Mouse (Mus musculus) limb, embryonic 15.5 days (tissue): ENCODE data around the gene Kmt2a. TPM values are rescaled to one million over a fixed set of nuclear protein-coding genes. Genes with fewer than 3 reads are reported as not detected.

Experiments used
- ATAC-seq: fragments of 200-750 bp; cut with Nextera tagmentation; 2 replicates; pipeline ENCODE4 v1.8.0; 2017; ENCODE audit warnings: low read depth, moderate TSS enrichment; ENCODE audit not compliant: insufficient number of reproducible peaks, low FRiP score, low TSS enrichment
- H3K27ac ChIP-seq: fragments of 300-500 bp; sonication (generic); 2 replicates; pipeline ENCODE4 v1.5.1; 2015; ENCODE audit warnings: moderate library complexity, mild to moderate bottlenecking, inconsistent platforms
- H3K27me3 ChIP-seq: fragments of 300-500 bp; sonication (generic); 2 replicates; pipeline ENCODE4 v1.6.1; 2015; ENCODE audit warnings: inconsistent platforms
- H3K36me3 ChIP-seq: fragments of 300-500 bp; sonication (generic); 2 replicates; pipeline ENCODE4 v1.6.1; 2015; ENCODE audit warnings: inconsistent platforms
- H3K4me1 ChIP-seq: fragments of 300-500 bp; sonication (generic); 2 replicates; pipeline ENCODE4 v1.6.1; 2015; ENCODE audit warnings: inconsistent platforms
- H3K4me2 ChIP-seq: fragments of 300-500 bp; sonication (generic); 2 replicates; pipeline ENCODE4 v1.6.1; 2015; ENCODE audit warnings: mild to moderate bottlenecking, inconsistent platforms
- H3K4me3 ChIP-seq: fragments of 300-500 bp; sonication (generic); 2 replicates; pipeline ENCODE4 v1.5.1; 2015; ENCODE audit warnings: mild to moderate bottlenecking, inconsistent platforms
- H3K9ac ChIP-seq: fragments of 300-500 bp; sonication (generic); 2 replicates; pipeline ENCODE4 v1.6.1; 2015; ENCODE audit warnings: inconsistent platforms
- H3K9me3 ChIP-seq: fragments of 300-500 bp; sonication (generic); 2 replicates; pipeline ENCODE4 v1.6.1; 2016; ENCODE audit warnings: inconsistent platforms
- WGBS: fragments of 180-500 bp; shearing (Covaris S2); methylation state at CpG from one replicate; pipeline ENCODE4 v1.1.7; 2015; 5-methylcytosine and 5-hydroxymethylcytosine counted together
- polyA plus RNA-seq: library from polyadenylated mRNA; unstranded; fragments of >200 nt; fragmentation: Nextera tagmentation; extraction: Ambion mirVana; gene quantifications from 2 replicates; pipeline ENCODE4 v1.2.1, GENCODE M21; 2015

The Kmt2a gene
- polyA plus RNA-seq, 1 experiment from 2014 or later, result 13.7 TPM

DNA sequence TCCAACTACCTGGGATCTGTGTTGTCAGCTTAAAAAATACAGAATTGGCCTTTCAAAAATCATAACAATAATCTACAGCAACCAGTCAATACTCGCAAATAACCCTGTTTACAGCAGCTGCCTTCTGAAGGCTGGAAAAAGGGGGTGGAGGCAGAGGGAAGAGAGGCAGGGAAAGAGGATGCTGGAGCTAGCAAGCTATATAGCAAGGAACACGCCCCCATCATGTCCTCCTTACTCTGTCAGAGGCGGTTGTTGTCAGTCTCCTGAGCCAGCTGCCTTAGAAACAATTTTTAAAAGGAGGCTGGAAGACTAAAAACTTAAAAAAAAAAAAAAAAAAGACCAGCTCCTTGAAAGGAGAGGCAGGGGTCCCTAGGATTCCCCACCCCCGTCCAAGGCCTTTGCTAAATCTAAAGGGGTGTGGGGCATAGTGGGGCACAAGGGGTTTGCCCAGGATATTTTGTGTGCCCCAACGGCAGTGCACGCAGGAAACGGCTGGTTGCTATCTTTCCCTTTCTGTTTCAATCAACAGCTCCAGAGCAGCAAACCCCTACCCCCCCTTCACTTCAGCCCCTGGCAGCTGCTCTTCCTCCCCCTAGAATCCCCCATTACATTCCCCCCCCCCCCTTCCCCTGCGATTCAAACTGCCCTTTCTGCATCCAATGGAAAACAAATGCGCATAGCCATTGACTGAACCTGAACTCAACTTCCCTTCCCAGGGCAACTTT, 2.2 kb downstream of the Kmt2a start:
- Histone ChIP-seq H3K9me3 (no peaks in the 10 kb centered on the region), H3K27ac (peak overlapping the region; percentile 95), H3K4me2 (peak overlapping the region; percentile 89), H3K4me3 (peak overlapping the region; percentile 97), H3K36me3 (no peaks in the 10 kb centered on the region), H3K4me1 (peaks cover 65% of the 10 kb centered on the region), H3K9ac (peak overlapping the region; percentile 91; the same call in 1 of the 2 replicates), H3K27me3 (no peaks in the 10 kb centered on the region)
- WGBS, result 20% methylated on average over 9 of the region's 9 CpGs
- no peak for ATAC-seq

DNA sequence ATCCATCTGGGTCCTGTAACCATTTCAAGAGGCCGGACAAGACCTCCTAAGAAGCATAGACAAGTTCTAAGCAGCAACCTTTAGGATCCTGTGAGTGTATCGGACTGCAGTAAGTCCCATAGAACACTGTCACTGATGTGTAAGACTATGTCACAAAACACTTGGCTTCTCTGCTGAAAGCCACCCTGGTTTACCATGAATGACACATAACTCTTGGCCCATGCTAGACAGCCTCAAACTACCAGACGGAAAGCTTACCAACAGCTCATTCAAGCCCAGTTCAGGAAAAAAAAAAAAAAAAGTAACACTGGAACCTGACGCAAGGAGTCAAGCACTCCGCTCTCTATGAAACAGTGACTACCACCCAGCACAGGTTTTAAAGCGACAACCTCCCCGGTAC, 3.4 kb downstream of the Kmt2a start:
- Histone ChIP-seq H3K9me3 (no peaks in the 10 kb centered on the region), H3K27ac (no peak overlapping the region), H3K9ac (no peak overlapping the region), H3K4me2 (no peak overlapping the region), H3K27me3 (no peaks in the 10 kb centered on the region), H3K4me3 (no peak overlapping the region), H3K4me1 (peaks cover 65% of the 10 kb centered on the region), H3K36me3 (no peaks in the 10 kb centered on the region)
- WGBS, result 73% methylated on average over 7 of the region's 7 CpGs
- no peak for ATAC-seq

DNA sequence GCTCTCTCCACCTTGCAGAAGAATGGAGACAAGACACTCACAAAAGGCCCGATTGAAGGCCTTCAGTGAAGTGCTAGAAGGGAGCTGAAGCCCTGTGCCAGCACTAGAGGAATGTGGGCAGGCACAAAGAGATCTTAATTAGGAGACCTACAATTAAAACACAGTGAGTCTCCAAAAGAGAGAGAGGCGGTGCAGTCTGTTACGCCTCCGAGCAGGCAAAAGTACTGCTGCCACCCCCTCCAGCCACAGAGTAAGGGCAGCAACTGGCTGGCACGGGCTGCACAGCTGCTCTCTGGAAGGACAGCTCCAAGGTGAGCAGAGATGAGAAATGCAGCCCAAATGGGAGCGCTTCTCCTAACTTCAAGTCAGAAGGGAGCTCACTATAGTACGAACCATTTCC, 5.6 kb downstream of the Kmt2a start:
- Histone ChIP-seq H3K9me3 (no peaks in the 10 kb centered on the region), H3K4me1 (peaks cover 64% of the 10 kb centered on the region), H3K27ac (no peak overlapping the region), H3K4me2 (no peak overlapping the region), H3K36me3 (no peaks in the 10 kb centered on the region), H3K4me3 (no peak overlapping the region), H3K9ac (no peak overlapping the region), H3K27me3 (no peaks in the 10 kb centered on the region)
- WGBS, result 57% methylated on average over 7 of the region's 7 CpGs
- no peak for ATAC-seq

DNA sequence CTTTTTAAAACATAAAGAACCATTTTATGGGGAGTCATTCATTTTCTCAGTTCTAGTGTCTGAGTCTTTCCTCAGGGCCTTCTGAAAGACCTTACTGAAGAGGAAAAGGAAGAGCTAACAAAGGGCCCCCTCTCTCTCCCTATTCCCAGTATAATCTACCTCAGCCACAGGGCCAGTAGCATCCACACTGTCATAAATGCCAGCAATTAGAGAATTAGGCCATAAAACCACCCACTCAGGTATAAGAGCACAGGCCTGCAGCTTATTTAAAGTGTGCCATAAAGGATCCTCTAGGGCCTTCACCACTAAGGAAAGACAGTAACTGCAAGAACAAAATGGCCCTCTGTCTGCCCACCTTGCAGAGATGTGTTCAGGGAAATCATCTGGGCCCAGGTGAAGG, 6.9 kb downstream of the Kmt2a start:
- Histone ChIP-seq H3K36me3 (no peaks in the 10 kb centered on the region; the same call in 1 of the 2 replicates), H3K9me3 (no peaks in the 10 kb centered on the region), H3K4me1 (peaks cover 58% of the 10 kb centered on the region), H3K27ac (peak overlapping the region; percentile 27; the same call in 1 of the 2 replicates), H3K27me3 (no peaks in the 10 kb centered on the region), H3K4me2 (no peak overlapping the region), H3K4me3 (no peak overlapping the region), H3K9ac (no peak overlapping the region)
- no peak for ATAC-seq

DNA sequence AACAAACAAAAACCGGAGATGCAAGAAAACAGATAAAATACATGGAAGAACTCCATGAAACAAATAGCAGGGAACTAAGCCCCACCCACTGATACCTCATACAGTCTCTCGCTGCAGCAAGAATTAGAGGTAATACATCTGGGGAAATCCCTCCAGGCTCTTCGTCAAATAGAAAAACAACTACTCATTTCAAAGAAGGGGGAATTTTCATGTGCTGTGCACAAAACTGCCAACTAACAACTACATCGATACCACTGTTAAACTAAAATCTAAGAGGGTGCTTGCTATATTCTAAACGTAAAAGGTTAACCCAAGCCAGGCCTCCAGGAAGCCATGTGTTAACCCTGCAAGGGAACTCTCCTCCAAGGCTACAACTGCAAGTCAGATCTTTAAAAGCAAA, 7.4 kb downstream of the Kmt2a start:
- 35% methylated on average over 5 of the region's 5 CpGs for WGBS
- no peak overlapping the region for H3K4me2 ChIP-seq
- no peaks in the 10 kb centered on the region for H3K27me3 ChIP-seq
- no peak overlapping the region for H3K9ac ChIP-seq
- H3K36me3 ChIP-seq, result no peaks in the 10 kb centered on the region; the same call in 1 of the 2 replicates
- H3K4me3 ChIP-seq, result no peak overlapping the region
- H3K9me3 ChIP-seq, result no peaks in the 10 kb centered on the region
- peaks cover 53% of the 10 kb centered on the region for H3K4me1 ChIP-seq
- ATAC-seq, result no peak
- H3K27ac ChIP-seq, result no peak overlapping the region

DNA sequence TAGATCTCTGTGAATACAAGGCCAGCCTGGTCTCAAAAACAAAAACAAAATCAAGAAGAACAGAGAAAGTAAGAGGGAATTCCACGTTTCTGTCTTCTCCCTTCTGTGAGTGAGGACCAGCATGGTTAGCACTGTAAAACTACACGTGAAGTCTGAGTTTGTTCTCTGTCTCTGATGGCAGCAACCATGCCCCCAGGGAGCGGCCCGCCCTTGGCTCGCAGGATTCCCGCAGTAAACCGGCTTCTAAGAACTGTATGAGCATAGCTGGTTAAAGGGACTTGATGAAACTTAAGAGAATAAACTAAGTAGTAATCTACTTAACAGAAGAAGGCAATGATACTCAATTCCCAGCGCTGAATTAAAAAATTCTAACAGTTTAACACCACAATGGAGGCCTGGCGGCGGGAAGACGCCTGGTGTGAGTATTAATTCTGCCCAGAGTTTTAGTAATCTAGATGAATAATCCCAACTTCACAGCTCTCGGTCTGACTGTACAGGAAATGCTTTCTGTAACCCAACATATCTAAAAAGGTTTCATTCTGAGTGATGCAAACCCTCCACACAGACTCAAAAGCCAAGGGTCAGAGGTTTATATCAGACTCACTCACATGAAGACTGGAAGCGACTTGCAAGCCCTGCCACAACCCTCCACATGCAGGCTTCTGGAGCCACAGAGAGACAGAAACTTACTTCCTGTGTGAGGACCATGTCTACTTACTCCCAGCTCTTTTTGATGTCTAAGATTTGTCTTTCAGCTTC, 12.6 kb downstream of the Kmt2a start:
- Histone ChIP-seq H3K4me2 (no peak overlapping the region), H3K9ac (no peak overlapping the region), H3K27ac (no peak overlapping the region), H3K27me3 (no peaks in the 10 kb centered on the region), H3K4me1 (peaks cover 12% of the 10 kb centered on the region), H3K4me3 (no peak overlapping the region), H3K36me3 (peaks cover 16% of the 10 kb centered on the region), H3K9me3 (no peaks in the 10 kb centered on the region)
- WGBS, result 70% methylated on average over 13 of the region's 13 CpGs
- ATAC-seq, result no peak

DNA sequence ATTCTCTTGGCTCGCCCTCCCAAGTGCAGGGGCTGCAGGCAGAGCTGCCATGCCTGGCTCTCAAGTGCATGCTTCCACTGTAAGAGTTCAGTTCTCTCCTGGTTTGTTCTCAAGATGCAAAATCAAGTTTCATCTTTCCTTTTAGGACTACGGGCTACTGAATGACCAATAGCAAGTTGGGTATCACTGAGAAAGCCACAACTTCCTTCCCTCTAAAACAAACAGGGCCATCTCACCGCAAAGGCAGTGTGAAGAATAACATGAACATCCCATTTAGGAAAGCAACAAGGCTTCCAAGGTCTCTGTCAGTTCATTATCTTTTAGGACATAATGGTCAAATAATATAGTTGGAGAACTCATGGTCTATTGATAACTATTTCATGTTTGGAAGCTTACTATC, 13.4 kb downstream of the Kmt2a start:
- Histone ChIP-seq H3K27ac (no peak overlapping the region), H3K4me3 (no peak overlapping the region), H3K4me2 (no peak overlapping the region), H3K9ac (no peak overlapping the region), H3K9me3 (no peaks in the 10 kb centered on the region), H3K27me3 (no peaks in the 10 kb centered on the region), H3K36me3 (peaks cover 22% of the 10 kb centered on the region), H3K4me1 (peaks cover 9% of the 10 kb centered on the region)
- no peak for ATAC-seq
- 86% methylated on average over 3 of the region's 3 CpGs for WGBS

DNA sequence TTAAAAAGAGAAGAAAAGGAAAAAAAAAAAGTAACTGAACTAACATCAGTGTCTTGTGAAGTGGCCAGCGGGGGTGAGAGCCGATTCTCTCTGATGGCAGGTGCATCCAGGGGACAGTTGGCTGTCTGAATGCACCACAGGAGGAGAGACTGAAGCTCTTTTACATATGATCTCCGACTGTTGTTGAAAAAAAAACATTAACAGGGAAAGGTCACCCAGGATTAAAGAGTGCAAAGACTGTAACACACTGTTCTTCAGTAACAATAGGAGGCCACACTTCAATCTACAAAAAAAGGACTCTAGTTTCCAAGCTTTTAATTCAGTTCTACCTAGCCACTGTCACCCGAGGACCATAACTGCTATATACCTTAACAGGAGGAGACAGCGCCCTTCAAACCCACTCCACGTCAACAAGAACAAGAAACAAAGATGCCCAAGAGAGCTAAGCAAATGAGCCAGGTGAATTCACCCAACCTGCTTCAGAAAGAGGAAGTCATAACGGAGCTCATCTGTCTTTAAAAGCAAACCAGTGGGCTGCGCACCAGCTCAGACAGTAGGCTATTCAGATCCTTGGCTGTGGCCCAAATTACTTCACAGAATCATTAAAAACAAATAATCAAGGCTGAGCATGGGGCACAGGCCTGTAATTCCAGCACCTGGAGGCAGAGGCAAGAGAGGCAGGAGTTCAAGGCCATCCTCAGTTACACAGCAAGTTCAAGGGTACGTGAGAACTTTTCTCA, 14.4 kb downstream of the Kmt2a start:
- 66% methylated on average over 9 of the region's 9 CpGs for WGBS

DNA sequence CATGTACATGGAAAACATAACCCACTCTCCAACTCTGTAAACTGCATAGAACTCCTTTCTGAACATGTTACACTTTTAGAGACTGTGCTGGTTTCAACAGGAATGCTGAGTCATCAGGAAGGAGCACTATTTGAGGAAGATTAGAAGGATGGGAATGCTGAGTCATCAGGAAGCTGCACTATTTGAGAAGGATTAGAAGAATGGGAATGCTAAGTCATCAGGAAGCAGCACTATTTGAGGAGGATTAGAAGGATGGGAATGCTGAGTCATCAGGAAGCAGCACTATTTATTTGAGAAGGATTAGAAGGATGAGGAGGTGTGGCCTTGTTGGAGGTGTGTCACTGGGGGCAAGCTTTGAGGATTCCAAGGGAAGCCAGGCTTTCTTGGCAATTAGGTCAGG, 20.0 kb downstream of the Kmt2a start:
- Histone ChIP-seq H3K9ac (no peak overlapping the region), H3K27ac (no peak overlapping the region), H3K27me3 (no peaks in the 10 kb centered on the region), H3K9me3 (no peaks in the 10 kb centered on the region), H3K36me3 (peaks cover 39% of the 10 kb centered on the region), H3K4me1 (peaks cover 13% of the 10 kb centered on the region; the same call in 1 of the 2 replicates), H3K4me2 (no peak overlapping the region), H3K4me3 (no peak overlapping the region)
- ATAC-seq, result no peak

More for the DNA sequence above, 14.4 kb downstream of the Kmt2a start:
- peaks cover 9% of the 10 kb centered on the region for H3K4me1 ChIP-seq
- no peaks in the 10 kb centered on the region for H3K9me3 ChIP-seq
- no peak overlapping the region for H3K27ac ChIP-seq
- no peak overlapping the region for H3K9ac ChIP-seq
- no peak overlapping the region for H3K4me3 ChIP-seq
- peaks cover 32% of the 10 kb centered on the region for H3K36me3 ChIP-seq
- no peaks in the 10 kb centered on the region for H3K27me3 ChIP-seq
- H3K4me2 ChIP-seq, result no peak overlapping the region
- no peak for ATAC-seq

DNA sequence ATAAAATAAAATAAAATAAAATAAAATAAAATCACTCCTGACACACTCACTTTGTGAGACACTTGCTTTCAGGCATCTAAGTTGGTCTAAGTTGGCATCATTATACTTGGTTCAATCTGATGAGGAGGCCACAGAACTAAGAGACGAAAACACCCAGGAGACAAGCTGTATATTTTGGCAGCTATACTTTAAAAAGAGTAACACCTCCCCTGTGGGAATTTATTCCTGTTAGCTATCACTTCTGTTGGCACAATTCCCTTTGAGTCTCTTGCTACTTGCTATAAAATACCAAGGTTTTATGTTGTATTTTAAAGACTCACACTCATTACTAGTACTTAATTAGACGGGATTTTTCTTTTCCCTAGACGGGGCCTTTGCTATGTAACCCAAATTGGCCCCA, 22.4 kb downstream of the Kmt2a start:
- Histone ChIP-seq H3K27ac (no peak overlapping the region), H3K4me1 (peaks cover 15% of the 10 kb centered on the region; the same call in 1 of the 2 replicates), H3K36me3 (peaks cover 23% of the 10 kb centered on the region), H3K27me3 (no peaks in the 10 kb centered on the region), H3K4me2 (no peak overlapping the region), H3K9me3 (no peaks in the 10 kb centered on the region), H3K4me3 (no peak overlapping the region), H3K9ac (no peak overlapping the region)
- 55% methylated on average over 3 of the region's 3 CpGs for WGBS
- no peak for ATAC-seq

DNA sequence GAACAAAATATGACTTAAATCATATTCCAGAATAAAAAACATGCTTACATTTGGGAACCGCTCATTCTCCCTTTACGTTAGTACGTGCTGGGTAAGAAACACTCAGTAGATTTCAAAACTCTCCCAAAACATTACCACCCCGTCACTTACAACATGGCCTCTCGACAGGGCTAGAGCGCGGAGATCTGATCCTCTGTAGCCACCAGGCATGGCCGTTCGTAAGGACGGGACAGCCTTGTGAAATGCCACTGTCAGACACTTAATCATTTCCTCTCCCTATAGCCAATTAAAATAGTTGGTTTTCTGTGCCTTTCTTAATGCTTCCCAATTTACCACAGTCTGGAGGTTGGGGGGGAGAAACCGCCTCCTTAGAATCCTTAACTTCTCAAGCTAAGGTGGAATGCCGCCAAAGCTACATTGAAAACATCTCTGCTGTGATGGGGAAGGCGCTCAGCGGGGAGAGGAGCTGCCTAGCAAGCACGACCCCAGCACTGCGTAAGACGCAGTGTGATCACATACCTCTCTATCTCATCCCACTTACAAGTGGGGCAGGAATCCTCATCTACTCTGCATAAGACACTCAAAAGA, 23.6 kb downstream of the Kmt2a start:
- no peak overlapping the region for H3K4me3 ChIP-seq
- H3K9me3 ChIP-seq, result no peaks in the 10 kb centered on the region
- H3K4me1 ChIP-seq, result peaks cover 15% of the 10 kb centered on the region; the same call in 1 of the 2 replicates
- ATAC-seq, result no peak
- peaks cover 16% of the 10 kb centered on the region for H3K36me3 ChIP-seq
- H3K27me3 ChIP-seq, result no peaks in the 10 kb centered on the region
- H3K4me2 ChIP-seq, result no peak overlapping the region
- no peak overlapping the region; the same call in 1 of the 2 replicates for H3K27ac ChIP-seq
- WGBS, result 68% methylated on average over 17 of the region's 17 CpGs
- H3K9ac ChIP-seq, result no peak overlapping the region
